ENCODE assay signal across 1 mouse cellular context in the genomic region with DNA sequence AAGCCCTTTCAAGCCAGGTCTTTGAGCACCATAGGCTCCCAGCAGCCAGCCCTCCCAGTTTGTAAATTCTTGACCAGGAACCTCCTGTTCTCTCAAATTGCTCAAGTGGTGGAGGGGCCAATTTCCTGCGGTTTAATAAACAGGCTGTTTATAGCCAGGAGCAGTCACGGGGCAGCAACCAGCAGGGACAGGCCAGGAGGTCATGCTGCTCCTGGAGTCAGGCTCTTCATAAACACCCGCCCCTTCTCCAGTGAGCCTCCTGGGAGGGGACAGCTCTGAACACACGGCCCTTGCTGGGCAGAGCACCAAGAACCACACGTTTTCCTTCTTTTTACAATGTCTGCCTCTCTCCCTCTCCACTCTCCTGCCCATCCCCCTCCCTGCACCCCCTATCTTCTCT.
TF ChIP-seq lines count a peak whose summit lies in the region.

No protein-coding gene starts in this region.

TF ChIP-seq in MEL, 35 proteins besides CTCF, POLR2A, EP300 and RAD21 (continued from another document):
- TF ChIP-seq ZMIZ1 (IDR thresholded peaks at IDR 0.05; ENCODE audit: low read depth, low read length), result no peak
- TF ChIP-seq NRF1 (IDR thresholded peaks at IDR 0.05; ENCODE audit: insufficient read depth, low read depth, low read length, poor library complexity, severe bottlenecking), result no peak
- no peak for TF ChIP-seq TCF12 (IDR thresholded peaks at IDR 0.05; ENCODE audit: low read depth, low read length)
- no peak for TF ChIP-seq E2F4 (IDR thresholded peaks at IDR 0.05; ENCODE audit: borderline replicate concordance, low read depth, low read length)
TF ChIP-seq in MEL: peak in this region for 0.
